Mouse (Mus musculus): Measurements from ENCODE around the gene Osbpl9.
A peak's percentile ranks its signal among the peaks of the same experiment; 100 is the strongest.

Gene Osbpl9

DNA sequence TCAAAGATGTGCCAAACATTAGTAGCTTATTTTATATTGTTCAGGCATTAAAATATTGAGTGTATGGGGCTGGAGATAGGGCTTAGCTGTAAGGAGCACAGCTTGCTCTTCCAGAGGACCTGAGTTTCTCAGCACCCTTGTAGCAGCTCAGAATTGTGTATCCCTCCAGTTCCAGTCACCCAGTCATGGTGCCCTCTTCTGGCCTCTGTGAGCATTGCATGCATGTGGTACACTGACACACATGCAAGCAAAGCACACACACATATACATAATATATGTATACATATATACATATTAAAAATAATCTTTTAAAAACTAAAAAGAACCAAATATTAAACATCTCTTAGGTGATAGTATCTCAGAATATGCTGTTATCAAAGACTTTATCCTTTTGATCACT, 165.7 kb downstream of the Osbpl9 start:
- DNase-seq (ENCODE audit: low spot score in 2 of 2) = peak in 1 of 2 experiments; percentile 64

DNA sequence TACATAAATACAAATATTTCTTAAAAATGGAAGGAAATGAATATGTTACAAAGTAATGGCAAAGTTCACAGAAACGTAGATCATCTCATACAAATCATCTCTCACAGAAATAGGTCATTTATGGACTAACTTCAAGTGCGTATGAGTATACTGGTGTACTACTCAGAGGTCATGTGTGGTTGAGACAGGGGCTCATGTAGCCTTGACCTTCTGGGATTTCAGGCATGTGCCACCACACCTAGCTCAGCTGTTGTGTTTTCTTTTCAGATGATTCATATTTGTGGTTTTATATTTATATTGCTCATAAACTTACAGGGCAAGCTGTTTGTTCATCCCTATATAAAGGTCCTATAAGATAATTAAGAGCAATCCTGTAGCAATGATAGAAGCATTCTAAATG, 171.8 kb downstream of the Osbpl9 start:
- DNase-seq (ENCODE audit: low spot score in 2 of 2) = no peak

DNA sequence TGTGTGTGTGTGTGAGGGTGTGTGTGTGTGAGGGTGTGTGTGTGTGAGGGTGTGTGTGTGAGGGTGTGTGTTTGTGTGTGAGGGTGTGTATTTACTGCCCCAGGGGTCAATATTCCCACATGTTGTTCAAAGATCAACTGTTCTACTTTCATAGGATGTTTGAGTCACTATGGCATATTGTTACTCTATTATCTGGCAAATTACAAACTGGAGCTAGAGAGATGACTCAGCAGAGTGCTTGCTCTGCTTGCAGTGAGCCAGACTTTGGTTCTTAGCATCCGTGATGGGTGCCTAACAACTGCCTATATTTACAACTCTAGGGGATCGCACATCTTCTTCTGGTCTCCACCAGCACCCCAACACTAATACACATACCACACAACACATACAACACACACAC, 172.2 kb downstream of the Osbpl9 start:
- no peak for DNase-seq (ENCODE audit: low spot score in 2 of 2)

DNA sequence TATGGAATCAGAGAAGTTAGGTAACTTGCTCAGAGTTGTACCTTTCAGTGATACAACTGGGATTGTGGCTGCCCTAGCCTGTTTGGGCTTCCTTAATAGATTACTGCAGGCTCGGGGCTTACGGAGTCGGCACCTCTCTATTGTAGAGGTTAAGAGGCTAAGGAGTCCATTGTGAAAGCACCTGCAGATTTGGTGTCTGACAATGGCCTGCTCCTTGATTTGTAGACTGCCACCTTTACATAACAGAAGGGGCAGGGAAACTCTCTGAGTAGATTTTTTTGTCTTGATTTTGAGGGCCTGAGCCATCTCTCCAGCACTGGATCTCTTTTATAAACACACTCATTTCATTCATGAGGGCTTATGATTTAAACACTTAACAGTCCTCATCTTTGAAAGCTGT, 175.5 kb downstream of the Osbpl9 start:
- no peak for DNase-seq (ENCODE audit: low spot score in 2 of 2)

DNA sequence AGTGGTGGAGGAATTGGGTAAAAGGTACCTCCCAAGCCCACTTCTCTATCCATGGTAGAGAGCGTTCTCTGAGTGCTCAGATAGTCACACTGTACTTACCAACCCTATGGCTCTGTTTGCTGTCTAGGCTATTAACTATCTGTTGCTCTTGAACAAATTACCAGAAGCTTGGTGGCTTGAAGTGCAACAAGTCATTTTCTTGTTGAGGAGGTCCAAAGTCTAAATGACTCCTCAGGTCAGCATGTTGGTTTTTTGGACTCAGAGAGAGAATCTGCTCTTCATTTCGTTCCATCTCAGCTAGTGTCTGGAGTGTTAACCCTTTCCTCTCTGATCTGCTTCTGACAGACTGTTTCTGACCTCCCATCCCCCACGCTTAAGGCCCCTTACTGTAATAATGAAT, 177.0 kb downstream of the Osbpl9 start:
- DNase-seq (ENCODE audit: low spot score in 2 of 2) = no peak

GRCm38 (mm10) chr4:109021976-109022375, 180.1 kb downstream of the Osbpl9 start:
- DNase-seq (ENCODE audit: low spot score in 2 of 2) = no peak

GRCm38 (mm10) chr4:109019301-109019700, 182.8 kb downstream of the Osbpl9 start:
- no peak for DNase-seq (ENCODE audit: low spot score in 2 of 2)

DNA sequence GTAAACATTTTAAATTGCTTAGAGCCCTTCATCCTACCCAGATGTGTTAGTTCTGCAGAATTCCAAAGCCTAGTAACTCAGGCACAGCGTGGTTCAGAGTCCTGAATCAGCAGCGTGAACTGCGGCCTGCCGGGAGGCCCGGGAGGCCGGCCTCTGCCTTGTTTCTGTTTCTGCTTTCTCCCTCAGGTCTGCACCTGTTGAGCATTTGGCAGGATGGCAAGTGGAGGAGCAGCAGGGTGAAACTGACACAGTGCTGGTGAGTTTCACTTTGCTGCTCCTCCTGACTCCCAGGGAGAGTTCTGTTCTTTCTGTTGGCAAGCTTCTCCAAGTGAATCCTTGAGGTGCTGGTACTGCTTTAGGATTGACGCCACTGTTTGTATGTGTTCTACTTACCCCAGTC, 184.6 kb downstream of the Osbpl9 start:
- no peak for DNase-seq (ENCODE audit: low spot score in 2 of 2)

DNA sequence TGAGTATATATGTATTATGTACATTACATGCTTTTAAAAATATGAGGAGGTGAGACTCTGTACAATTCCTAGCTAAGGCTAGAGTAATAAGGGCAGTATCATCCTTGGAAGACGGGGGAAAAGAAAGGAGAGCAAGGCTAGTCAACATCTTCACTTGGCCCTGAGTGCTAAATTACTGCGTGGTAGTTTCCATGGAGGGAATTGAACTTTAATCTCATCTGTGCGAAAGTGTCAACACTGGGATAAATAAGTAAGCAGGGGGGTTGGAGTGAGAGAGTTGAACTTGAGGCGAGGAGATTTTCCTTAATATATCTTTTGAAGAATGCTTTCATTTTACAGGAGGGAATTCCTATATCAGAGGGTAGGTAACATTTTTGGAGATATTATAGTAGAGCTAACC, 188.0 kb downstream of the Osbpl9 start:
- DNase-seq (ENCODE audit: low spot score in 2 of 2) = no peak

All from urinary bladder, postnatal 4 days (tissue).